Mouse (Mus musculus) midbrain, embryonic 11.5 days (tissue): Measurements from ENCODE around the gene Akap10. TPM values are rescaled to one million over a fixed set of nuclear protein-coding genes. Genes with fewer than 3 reads are reported as not detected.

ENCODE experiments used
- ATAC-seq: fragments of 200-750 bp; cut with Nextera tagmentation; 2 replicates; pipeline ENCODE4 v1.8.0; 2017; ENCODE audit warnings: moderate TSS enrichment, moderate library complexity; ENCODE audit not compliant: low FRiP score
- DNase-seq: peaks from one replicate; pipeline ENCODE4 v3.0.0; 2015; ENCODE audit warnings: low spot score; ENCODE audit errors: missing footprints
- H3K27ac ChIP-seq: fragments of 300-500 bp; sonication (generic); 2 replicates; pipeline ENCODE4 v1.5.1; 2014; ENCODE audit warnings: low read depth, low read length
- H3K27me3 ChIP-seq: fragments of 300-500 bp; sonication (generic); 2 replicates; pipeline ENCODE4 v1.6.1; 2014; ENCODE audit warnings: mild to moderate bottlenecking, low read length, moderate library complexity, mixed read lengths; ENCODE audit not compliant: control insufficient read depth, insufficient read depth
- H3K36me3 ChIP-seq: fragments of 300-500 bp; sonication (generic); 2 replicates; pipeline ENCODE4 v1.6.1; 2014; ENCODE audit warnings: mild to moderate bottlenecking, low read length, moderate library complexity, mixed read lengths; ENCODE audit not compliant: control insufficient read depth, insufficient read depth
- H3K4me1 ChIP-seq: fragments of 300-500 bp; sonication (generic); 2 replicates; pipeline ENCODE4 v1.6.1; 2014; ENCODE audit warnings: low read length; ENCODE audit not compliant: control insufficient read depth, insufficient read depth
- H3K4me2 ChIP-seq: fragments of 300-500 bp; sonication (generic); 2 replicates; pipeline ENCODE4 v1.6.1; 2014; ENCODE audit warnings: mild to moderate bottlenecking, moderate library complexity
- H3K4me3 ChIP-seq: fragments of 300-500 bp; sonication (generic); 2 replicates; pipeline ENCODE4 v1.5.1; 2014; ENCODE audit warnings: low read depth, low read length
- H3K9ac ChIP-seq: fragments of 300-500 bp; sonication (generic); 2 replicates; pipeline ENCODE4 v1.6.1; 2014; ENCODE audit warnings: low read length
- H3K9me3 ChIP-seq: fragments of 300-500 bp; sonication (generic); 2 replicates; pipeline ENCODE4 v1.6.1; 2016; ENCODE audit warnings: low read length; ENCODE audit not compliant: control insufficient read depth
- WGBS: fragments of 180-500 bp; shearing (Covaris S2); extraction: QIAGEN DNeasy Blood & Tissue Kit; methylation state at CpG from one replicate; pipeline ENCODE4 v1.1.7; 2014; 5-methylcytosine and 5-hydroxymethylcytosine counted together
- polyA plus RNA-seq: library from polyadenylated mRNA; unstranded; fragments of >200 nt; fragmentation: Nextera tagmentation; extraction: Ambion mirVana; gene quantifications from 2 replicates; pipeline ENCODE4 v1.2.1, GENCODE M21; 2014

Gene Akap10
- polyA plus RNA-seq: 16.1 and 16.6 TPM in 2 replicates

DNA sequence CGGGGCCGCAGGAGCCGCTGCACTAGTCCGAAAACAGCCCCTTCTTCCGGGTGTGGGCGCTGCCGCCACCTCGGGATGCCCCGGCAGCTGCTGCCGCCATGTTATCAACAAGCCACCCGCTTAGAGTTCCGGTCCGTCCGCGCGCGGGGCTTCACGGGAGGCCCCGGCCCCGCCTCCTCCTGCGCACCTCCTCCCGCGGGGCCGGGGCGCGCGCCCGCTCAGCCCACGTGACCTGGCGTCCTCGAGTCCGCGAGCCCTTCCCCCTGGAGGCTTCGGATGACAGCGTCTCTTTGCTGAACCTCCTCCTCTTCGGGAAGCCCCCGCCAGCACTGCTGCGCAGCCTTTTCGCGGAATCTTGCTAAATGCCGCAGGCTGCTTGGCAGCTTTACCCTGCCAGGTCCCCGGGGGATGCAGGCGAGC, at the start of gene Akap10:
TSS of gene Akap10 (minus strand) at position 155 of the 420 bp plus-strand sequence.
- no peaks in the 10 kb centered on the region for H3K9me3 ChIP-seq
- peak within 1 kb of the TSS; percentile 87 for H3K4me3 ChIP-seq
- under 1% methylated on average over 37 of the region's 43 CpGs for WGBS
- peaks cover 12% of the 10 kb centered on the region; the same call in 1 of the 2 replicates for H3K4me1 ChIP-seq
- ATAC-seq (peak; percentile 94), DNase-seq (peak; percentile 99)
- H3K27me3 ChIP-seq: no peaks in the 10 kb centered on the region
- peak within 1 kb of the TSS; percentile 92 for H3K9ac ChIP-seq
- H3K36me3 ChIP-seq: no peaks in the 10 kb centered on the region
- peak within 1 kb of the TSS; percentile 77 for H3K27ac ChIP-seq
- H3K4me2 ChIP-seq: peak within 1 kb of the TSS; percentile 65

DNA sequence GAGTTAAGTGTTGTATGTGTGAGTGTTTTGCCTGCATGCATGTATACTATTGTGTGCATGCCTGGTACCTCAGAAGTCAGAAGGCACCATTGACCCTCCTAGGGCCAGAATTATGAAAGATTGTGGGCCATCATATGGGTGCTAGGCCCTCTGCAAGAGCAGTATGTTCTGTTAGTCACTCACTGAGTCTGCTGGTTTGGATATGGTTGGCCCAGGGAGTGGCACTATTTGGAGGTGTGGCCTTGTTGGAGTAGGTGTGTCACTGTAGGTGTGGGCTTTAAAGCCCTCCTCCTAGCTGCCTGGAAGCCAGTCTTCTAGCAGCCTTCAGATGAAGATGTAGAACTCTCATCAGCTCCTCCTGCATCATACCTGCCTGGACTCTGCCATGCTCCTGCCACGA, 45.7 kb upstream of the Akap10 start:
- Histone ChIP-seq H3K4me1 (no peaks in the 10 kb centered on the region), H3K36me3 (no peaks in the 10 kb centered on the region), H3K27ac (no peak overlapping the region), H3K9me3 (no peaks in the 10 kb centered on the region), H3K4me3 (no peak overlapping the region), H3K9ac (no peak overlapping the region), H3K4me2 (no peak overlapping the region), H3K27me3 (no peaks in the 10 kb centered on the region)
- DNase-seq (no peak), ATAC-seq (no peak)
- 91% methylated on average over 1 of the region's 1 CpGs for WGBS

DNA sequence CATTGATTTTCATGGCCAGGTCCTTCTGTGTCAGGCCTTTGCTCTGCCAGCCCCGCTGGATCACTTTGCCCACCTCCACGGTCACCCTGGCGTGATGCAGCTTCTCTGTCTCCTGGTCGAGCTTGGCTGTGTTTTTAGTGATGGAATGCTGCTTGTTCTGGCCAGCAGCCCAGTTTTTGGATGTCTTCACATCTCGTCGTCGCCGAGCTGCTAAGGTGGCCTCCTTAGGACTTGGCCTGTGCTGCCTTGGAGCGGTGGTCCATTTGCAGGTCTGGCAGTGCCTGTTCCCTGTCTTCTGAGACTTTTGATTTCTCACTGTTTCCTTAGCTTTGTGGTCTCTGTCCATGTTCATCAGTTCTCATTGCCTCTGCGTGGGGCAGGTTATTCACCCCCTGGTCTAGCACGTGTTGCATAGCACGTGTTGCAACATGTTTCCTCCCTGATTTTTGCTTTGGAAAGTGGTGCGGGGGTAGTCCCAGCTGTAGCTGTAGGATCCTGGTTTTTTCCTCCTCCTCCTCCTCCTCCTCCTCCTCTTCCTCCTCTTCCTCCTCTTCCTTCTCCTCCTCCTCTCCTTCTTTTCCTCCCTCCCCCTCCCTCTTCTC, 44.2 kb upstream of the Akap10 start:
- no peak for ATAC-seq

DNA sequence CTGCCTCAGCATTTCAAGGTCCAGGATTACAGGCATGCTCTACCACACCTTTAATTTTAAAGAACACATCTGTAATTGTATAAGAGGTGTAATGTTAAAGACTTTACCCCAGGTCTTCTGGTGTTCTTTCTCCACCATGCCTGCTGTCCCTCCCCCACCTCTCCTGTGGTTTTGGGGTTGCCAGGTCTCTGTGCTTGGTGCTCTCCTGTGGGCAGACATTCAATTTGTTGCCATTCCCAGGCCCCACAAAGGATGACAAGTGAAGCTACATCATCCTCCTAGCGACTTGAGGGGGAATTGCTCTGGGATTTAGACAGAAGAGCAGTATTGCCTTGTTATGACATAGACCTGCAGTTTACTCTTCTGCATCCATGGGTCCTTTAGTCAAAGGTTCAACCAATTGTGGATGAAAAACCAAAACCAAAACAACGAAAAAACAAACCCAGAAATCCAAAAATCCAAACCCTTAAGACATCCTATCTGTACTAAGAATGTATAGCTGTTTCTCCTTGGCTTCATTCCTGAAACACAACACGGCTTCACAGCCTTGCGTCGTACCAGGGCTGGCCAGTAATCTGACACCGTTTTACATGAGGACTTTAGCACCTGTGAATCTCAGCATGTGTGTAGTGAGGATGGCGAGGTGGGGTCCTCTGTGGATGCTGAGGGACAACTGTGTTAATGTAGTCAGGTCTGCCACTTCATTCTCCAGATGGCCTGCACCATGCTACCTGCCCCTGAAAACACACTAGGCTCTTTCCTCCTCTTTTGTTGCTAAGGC, 41.6 kb upstream of the Akap10 start:
- Histone ChIP-seq H3K9ac (no peak overlapping the region), H3K27ac (no peak overlapping the region), H3K4me2 (no peak overlapping the region), H3K4me1 (no peaks in the 10 kb centered on the region), H3K4me3 (no peak overlapping the region), H3K36me3 (no peaks in the 10 kb centered on the region), H3K9me3 (no peaks in the 10 kb centered on the region), H3K27me3 (no peaks in the 10 kb centered on the region)
- 64% methylated on average over 7 of the region's 7 CpGs for whole genome bisulfite sequencing
- ATAC-seq (no peak), DNase-seq (no peak)

More for the DNA sequence above, 44.2 kb upstream of the Akap10 start:
- H3K4me2 ChIP-seq: no peak overlapping the region
- no peak for DNase-seq
- no peaks in the 10 kb centered on the region for H3K4me1 ChIP-seq
- no peak overlapping the region for H3K4me3 ChIP-seq
- H3K27ac ChIP-seq: no peak overlapping the region
- H3K36me3 ChIP-seq: no peaks in the 10 kb centered on the region
- H3K9ac ChIP-seq: no peak overlapping the region
- WGBS: 82% methylated on average over 13 of the region's 13 CpGs
- no peaks in the 10 kb centered on the region for H3K27me3 ChIP-seq
- H3K9me3 ChIP-seq: no peaks in the 10 kb centered on the region

DNA sequence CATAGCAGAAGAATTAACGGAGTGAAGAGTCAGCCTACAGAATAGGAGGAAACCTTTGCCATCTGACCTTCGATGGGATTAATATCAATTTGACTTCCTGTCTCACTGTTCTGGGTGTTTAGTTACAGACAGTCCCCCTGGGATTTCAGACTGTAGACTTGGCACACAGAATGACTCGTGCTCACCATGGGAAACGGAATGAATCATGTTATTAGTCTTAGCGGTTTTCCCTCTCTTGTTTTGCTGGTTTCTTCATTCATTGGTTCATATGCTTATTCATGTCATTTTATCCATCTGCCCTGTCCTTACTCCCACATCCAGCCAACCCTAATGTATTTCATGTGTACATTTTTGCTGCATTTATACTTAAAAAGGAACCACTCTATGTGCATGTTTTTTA, 40.8 kb upstream of the Akap10 start:
- DNase-seq: no peak
- Histone ChIP-seq H3K36me3 (no peaks in the 10 kb centered on the region), H3K9ac (no peak overlapping the region), H3K4me1 (no peaks in the 10 kb centered on the region), H3K9me3 (no peaks in the 10 kb centered on the region), H3K27ac (no peak overlapping the region), H3K4me3 (no peak overlapping the region), H3K4me2 (no peak overlapping the region), H3K27me3 (no peaks in the 10 kb centered on the region)
- no peak for ATAC-seq
- 71% methylated on average over 5 of the region's 5 CpGs for WGBS

DNA sequence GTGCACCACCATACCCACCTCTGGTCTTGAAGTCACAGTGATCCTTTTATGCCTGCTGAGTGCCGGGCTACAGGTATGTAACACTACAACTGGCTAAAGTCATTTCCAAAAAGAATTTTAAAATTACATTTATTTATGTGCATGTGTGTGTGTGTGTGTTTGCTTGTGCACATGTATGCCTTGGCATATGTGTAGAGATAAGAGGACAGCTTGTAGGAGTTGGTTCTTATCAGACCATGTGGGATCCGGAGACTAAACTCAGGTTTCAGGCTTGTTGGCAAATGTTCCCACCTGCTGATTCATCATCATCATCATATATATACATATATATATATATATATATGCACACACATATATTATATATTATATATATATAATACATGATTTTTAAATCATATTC, 38.8 kb upstream of the Akap10 start:
- H3K4me3 ChIP-seq: no peak overlapping the region
- no peak overlapping the region for H3K27ac ChIP-seq
- H3K27me3 ChIP-seq: no peaks in the 10 kb centered on the region
- no peaks in the 10 kb centered on the region for H3K36me3 ChIP-seq
- ATAC-seq: no peak
- no peak overlapping the region for H3K4me2 ChIP-seq
- no peaks in the 10 kb centered on the region for H3K9me3 ChIP-seq
- H3K9ac ChIP-seq: no peak overlapping the region
- H3K4me1 ChIP-seq: no peaks in the 10 kb centered on the region
- 94% methylated on average over 2 of the region's 2 CpGs for WGBS
- DNase-seq: no peak

DNA sequence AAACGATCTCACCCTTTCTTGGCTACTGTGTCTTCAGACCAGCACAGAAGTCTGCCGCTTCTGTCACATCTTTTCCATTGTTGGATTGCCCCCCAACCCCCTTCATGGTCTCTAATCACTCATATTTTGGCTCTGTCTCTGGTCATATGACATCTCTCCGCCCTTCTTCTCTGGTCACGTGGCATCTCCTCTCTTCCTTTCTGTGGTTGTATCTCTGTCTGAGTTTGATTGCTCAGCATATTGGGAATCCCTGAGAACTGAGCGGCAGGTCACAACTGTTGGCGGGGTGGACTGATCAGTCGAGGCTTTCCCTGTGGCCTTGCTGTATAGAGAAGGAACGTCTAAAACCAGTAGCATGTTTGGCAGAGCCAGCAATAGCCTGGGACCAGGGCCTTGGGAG, 37.0 kb upstream of the Akap10 start:
- WGBS: 88% methylated on average over 8 of the region's 8 CpGs
- Histone ChIP-seq H3K27ac (no peak overlapping the region), H3K4me2 (no peak overlapping the region), H3K4me3 (no peak overlapping the region), H3K9ac (no peak overlapping the region), H3K9me3 (no peaks in the 10 kb centered on the region), H3K27me3 (no peaks in the 10 kb centered on the region), H3K4me1 (no peaks in the 10 kb centered on the region), H3K36me3 (no peaks in the 10 kb centered on the region)
- DNase-seq (no peak), ATAC-seq (no peak)

DNA sequence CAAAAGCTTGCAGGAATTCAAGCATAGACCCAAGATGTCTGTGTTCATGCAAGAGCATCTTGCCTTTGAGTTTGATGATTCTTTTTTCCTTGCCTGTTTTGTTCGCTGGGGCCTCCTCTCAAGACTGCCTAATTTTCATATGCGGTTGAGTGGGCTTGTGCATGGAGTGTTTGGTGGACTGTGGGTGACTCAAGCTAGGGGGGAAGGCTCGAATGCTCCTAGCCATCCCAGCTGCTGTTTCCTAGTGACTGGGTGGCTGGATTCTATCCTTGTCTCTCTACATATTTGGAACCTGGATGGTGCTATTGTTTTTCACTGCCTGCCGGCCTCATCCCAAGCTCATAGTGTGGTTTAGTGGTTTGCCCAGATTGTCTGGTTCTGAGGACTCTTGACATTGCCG, 34.6 kb upstream of the Akap10 start:
- H3K4me3 ChIP-seq: no peak overlapping the region
- ATAC-seq: no peak
- no peaks in the 10 kb centered on the region for H3K9me3 ChIP-seq
- H3K27ac ChIP-seq: no peak overlapping the region
- no peaks in the 10 kb centered on the region for H3K4me1 ChIP-seq
- WGBS: 89% methylated on average over 5 of the region's 5 CpGs
- no peak for DNase-seq
- no peak overlapping the region for H3K4me2 ChIP-seq
- H3K9ac ChIP-seq: no peak overlapping the region
- H3K36me3 ChIP-seq: no peaks in the 10 kb centered on the region
- H3K27me3 ChIP-seq: no peaks in the 10 kb centered on the region

DNA sequence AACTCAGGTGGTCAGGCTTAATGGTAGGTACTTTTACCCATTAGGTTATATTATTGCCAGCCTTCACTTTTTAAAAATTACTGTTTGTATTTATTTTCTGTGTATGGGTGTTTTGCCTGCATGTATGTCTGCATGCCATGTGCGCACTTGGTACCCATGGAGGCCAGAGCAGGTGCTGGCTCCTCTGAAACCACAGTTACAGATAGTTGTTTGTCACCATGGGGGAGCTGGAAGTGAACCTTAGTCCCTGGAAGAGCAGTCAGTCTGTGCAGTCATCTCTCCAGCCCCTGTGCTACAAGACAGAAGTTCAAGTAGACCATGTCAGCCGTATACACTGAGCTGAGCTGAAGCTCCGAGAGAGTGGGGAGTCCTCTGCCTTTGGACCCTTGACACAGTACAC, 33.1 kb upstream of the Akap10 start:
- no peak overlapping the region for H3K27ac ChIP-seq
- no peaks in the 10 kb centered on the region for H3K4me1 ChIP-seq
- no peak overlapping the region for H3K4me2 ChIP-seq
- H3K4me3 ChIP-seq: no peak overlapping the region
- no peak overlapping the region for H3K9ac ChIP-seq
- peaks cover 4% of the 10 kb centered on the region; the same call in 1 of the 2 replicates for H3K27me3 ChIP-seq
- H3K9me3 ChIP-seq: no peaks in the 10 kb centered on the region
- DNase-seq (no peak), ATAC-seq (no peak)
- WGBS: 80% methylated on average over 3 of the region's 3 CpGs
- H3K36me3 ChIP-seq: no peaks in the 10 kb centered on the region
